Mouse (Mus musculus): ENCODE results near the gene Nup62cl.

Gene Nup62cl

DNA sequence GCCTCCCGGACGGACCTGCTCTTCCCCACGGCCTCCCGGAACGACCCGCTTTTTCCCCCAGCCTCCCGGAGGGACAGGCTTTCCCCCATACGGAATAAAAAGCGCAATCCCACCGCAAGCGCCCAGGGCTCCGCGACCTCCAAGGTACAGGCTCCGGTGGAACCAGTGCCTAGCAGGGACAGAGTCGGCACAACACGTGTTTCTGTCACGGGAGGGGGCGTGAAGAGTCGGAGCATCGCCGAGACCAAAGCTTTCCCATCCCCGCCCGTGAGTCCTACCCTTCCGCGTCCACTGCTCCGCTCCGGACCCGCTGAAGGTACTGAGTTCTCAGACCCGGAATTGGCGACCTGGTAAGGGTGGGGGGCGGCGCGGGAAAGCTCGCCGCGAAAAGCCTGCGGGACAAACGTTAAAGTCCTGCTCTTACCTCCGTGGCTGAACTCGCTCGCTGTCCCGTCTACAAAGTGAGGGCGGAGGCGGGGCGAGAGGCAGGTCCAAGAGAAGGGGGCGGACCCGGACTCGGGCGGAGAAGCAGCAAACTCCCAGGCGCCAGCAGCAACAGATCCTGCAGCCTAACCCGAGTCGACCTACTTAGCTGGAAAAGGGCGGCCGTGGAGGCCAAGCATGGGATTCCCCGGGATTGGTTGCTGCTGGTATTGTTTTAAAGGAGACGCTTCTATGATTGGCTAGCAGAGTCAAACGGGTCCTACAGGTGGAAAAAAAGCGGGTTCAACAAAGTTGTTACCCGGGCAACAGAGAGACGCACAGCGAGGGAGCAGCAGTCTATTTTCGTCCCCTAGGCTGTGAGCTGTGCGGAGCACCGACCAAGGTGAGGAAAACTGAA lies at the start of gene Nup62cl, which contains the start of gene Pih1h3b:
TSS of gene Nup62cl (minus strand) at position 578 of the 841 bp plus-strand sequence.
TSS of gene Pih1h3b (plus strand) at position 745 of the 841 bp plus-strand sequence.
- peak; percentile 63 for DNase-seq

DNA sequence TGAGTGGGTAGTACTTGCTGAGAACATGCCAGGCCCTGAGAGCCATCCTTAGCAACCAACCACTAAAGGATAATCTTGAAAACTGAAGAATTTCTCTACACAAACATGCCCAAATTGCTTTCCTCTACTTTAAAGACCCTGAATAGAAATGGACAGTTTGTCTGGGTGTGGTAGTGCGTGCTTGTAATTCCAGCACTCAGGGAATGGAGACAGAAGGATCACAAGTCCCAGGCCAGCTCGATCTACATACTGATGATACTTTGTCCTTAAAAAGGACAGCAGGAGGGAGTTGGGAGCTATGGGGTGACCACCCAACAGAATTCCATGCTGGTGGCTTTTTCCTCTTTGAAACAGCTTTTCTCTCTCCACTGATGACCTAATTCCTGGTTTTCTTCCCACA lies 31.6 kb upstream of the Nup62cl start:
- no peak for DNase-seq

DNA sequence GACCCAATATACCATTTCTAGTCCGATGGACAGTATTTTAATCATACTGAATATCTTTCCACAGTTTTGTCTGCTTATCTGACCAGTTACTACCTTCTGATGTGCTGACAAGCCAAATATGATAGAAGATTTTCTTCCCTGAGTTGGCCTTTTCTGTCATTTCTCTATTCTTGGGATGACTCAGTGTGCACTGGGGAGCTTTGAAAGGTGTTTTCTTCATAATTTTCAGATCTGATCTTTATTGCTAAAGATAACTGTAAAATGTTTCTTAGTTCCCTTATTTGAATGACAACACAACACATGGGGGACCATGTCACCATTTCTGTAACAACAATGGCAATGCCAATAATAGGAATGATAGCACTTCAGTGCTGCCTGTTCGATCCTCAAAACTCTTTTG lies 20.0 kb upstream of the Nup62cl start:
- no peak for DNase-seq

DNA sequence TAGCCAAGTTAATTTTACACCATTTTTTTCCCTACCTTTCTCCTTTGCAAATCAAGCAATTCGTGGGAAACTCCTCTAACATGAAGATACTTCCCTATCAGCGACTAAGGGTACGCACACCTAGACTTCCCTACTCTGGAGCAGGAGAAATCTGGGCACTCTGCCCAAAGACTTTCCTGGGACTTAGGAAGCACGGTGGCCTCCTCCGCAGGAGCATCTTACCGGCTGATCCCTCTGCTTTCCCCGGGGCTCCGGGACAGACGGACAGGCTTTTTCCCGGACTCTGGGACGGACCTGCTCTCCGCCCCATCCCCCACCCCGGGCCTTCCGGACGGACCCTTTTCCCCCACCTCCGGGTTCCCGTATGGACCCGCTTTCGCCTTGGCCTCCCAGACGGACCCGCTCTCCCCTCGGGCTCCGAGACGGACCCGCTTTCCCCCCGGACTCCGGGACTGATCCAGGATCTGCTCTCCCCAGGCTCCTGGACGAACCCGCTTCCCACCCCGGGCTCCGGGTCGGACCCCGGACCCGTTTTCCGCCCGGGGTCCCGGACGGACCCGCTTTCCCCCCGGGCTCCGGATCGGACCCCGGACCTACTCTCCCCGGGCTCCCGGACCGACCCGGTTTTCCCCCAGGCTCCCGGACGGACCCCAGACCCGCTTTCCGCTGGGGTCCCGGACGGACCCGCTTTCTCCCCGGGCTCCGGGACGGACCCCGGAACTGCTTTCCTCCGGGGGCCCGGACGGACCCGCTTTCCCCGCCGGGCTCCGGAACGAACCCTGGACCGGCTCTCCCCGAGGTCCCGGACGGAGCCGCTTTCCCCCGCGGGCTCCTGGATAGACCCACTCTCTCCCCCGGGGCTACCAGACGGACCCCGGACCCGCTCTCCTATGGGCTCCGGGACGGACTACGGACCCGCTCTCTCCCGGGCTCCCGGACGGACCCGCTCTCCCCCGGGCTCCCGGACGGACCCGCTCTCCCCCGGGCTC lies 1.3 kb downstream of the Nup62cl start:
- peak; percentile 6 for DNase-seq

DNA sequence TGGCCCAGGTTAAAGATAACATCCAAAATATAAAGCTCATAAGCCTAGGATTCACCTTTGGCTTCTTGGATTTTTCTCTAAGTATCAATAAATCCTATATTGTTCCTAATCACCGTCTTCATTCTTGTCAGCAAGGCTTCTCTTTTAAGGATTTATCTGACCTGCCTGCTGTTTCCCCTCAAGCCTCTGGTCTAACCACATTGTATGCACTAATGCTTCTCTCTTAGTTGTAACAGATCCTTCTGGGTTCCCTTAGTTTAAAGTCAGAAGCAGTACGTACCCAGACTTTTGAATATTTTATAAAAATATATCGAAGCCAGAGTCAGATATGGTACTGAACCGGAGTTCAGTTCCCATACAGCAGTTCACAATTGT lies 63.8 kb downstream of the Nup62cl start:
- no peak for DNase-seq

DNA sequence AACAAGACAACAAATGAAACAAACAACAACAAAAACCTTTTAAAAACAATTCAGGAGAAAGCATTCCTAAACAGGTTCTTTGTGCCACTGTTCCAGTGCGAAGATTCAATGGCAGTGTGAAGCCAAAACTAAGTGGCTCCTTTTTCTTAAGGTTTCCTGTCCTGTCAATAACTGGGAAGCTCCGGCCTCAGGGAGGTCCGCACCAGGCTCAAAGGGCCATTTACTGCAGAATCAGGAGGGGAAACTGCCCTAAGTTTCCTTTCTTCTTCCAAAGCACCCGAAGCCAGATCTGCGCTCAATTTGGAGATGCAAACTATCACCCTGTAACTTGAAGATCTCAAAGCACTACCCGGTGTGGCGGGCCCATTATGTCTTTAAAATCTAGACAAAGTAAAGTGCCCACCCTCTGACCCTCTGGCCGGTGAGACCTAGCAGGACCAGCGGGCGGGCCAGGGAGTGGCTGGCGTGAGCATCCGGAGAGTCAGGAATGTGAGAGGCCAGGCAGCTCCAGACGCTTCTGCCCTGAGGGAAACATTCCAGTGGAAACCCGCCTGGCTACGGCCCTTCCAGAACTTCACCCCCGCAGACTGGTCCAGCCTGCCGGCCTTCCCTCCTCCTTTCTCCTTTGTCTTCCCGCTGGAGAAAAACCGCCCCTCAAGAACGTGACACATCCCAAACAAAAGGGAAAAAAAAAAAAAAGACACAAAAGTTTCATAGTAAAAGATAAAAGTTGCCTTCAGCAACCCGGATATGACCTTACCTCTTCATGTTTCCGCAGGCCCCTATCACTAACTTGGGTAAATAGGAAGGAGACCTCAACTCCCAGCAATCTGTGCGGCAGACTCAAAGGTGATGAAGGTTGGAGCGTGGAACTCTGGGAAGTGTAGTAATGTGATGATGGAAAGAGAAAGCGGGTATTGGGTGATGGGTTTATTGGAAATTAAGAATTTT lies 64.5 kb downstream of the Nup62cl start, which contains the start of gene Rbm41:
TSS of gene Rbm41 (minus strand) at position 856 of the 951 bp plus-strand sequence.
- peak; percentile 53 for DNase-seq

DNA sequence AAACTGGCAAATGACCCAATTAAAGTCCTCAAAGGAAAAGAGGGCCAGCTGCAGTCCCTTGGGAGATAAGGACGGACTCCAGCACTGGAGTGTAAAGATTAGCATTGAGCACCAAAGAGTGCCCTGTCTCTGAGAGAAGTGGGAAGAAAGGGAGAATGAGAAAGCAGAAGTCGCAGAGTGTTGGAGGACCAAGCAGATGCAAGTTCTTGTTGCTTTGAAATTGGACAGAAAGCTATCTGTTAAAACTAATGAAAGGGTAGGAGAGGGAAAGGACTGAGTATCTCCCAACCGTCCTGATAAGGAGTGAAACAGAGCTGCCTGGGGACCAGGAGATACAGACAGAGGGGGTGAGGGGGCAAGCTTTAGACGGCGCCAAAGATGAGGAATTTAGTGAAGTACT lies 80.4 kb downstream of the Nup62cl start:
- no peak for DNase-seq

Data from kidney, postnatal 14 days (tissue).